Mouse (Mus musculus) embryonic fibroblast, embryonic 13.5 days (primary cell): ENCODE results near the gene Slc25a12.

Experiments
- CTCF ChIP-seq: IDR thresholded peaks from 2 replicates; pipeline ENCODE4 v1.5.1; 2011; ENCODE audit warnings: mild to moderate bottlenecking, control low read depth, low read length, moderate library complexity, borderline replicate concordance; ENCODE audit not compliant: insufficient read depth
- POLR2A ChIP-seq: IDR thresholded peaks from 2 replicates; pipeline ENCODE4 v1.6.1; 2011; ENCODE audit warnings: low read depth, mild to moderate bottlenecking, control low read depth, low read length, moderate library complexity

DNA sequence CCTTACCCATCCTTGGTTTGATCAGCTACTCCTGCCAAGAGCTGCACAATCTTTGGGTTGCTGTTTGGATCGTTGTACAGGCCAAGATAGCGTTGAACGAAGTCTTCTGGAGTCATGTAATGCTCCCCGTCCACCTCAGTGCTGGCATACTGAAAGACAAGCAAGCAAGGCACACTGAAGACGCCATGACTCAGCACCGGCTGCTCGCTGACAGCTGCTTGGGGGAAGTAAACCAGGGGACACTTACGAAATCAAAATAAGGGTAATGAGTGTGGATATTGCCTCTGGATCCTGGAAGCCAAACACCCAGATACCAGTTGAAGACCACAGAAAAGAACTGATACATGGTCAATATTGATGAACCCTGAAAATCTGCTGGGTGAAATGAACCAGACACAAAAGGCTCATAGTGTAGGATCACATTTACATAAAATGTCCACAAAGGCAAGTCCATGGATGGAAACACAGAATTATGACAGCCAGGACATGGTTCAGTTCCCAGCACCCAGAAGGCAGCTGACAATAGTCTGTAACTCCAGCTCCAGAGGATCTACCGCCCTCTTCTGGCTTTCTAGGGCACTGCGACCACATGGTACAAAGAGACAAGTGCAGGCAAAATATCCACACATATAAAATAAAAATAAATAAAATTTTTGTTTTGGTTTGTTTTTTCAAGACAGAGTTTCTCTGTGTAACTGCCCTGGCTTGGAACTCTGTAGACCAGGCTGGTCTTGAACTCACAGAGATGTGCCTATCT lies 23.5 kb downstream of the Slc25a12 start:
- TF ChIP-seq POLR2A (no peak), CTCF (no peak)
